Mouse (Mus musculus) liver, embryonic 13.5 days (tissue): ENCODE measurements at regions not wholly inside any gene's neighbourhood (a gene's known extent, or its start where the extent isn't known, plus 50 kb on each side); places are given as distances from the start of the nearest gene placed in this dataset.
A peak's percentile ranks its signal among the peaks of the same experiment; 100 is the strongest.

Source experiments
- ATAC-seq: fragments of 200-750 bp; cut with Nextera tagmentation; 2 replicates; pipeline ENCODE4 v1.8.0; 2017; ENCODE audit warnings: low read depth, mild to moderate bottlenecking, moderate number of reproducible peaks, moderate library complexity
- DNase-seq: peaks from one replicate; pipeline ENCODE4 v3.0.0; 2022
- H3K27ac ChIP-seq: fragments of 300-500 bp; sonication (generic); 2 replicates; pipeline ENCODE4 v1.5.1; 2015; ENCODE audit warnings: moderate library complexity, mild to moderate bottlenecking, inconsistent platforms
- H3K27me3 ChIP-seq: fragments of 300-500 bp; sonication (generic); 2 replicates; pipeline ENCODE4 v1.6.1; 2015; ENCODE audit warnings: mild to moderate bottlenecking, inconsistent platforms
- H3K36me3 ChIP-seq: fragments of 300-500 bp; sonication (generic); 2 replicates; pipeline ENCODE4 v1.6.1; 2015; ENCODE audit warnings: mild to moderate bottlenecking, inconsistent platforms
- H3K4me1 ChIP-seq: fragments of 300-500 bp; sonication (generic); replicated peaks from 2 replicates; pipeline ENCODE4 v1.6.1; 2015; ENCODE audit warnings: inconsistent platforms
- H3K4me2 ChIP-seq: fragments of 300-500 bp; sonication (generic); 2 replicates; pipeline ENCODE4 v1.6.1; 2015; ENCODE audit warnings: inconsistent platforms, mild to moderate bottlenecking, moderate library complexity
- H3K4me3 ChIP-seq: fragments of 300-500 bp; sonication (generic); replicated peaks from 2 replicates; pipeline ENCODE4 v1.5.1; 2015; ENCODE audit warnings: mild to moderate bottlenecking, inconsistent platforms
- H3K9ac ChIP-seq: fragments of 300-500 bp; sonication (generic); 2 replicates; pipeline ENCODE4 v1.6.1; 2015; ENCODE audit warnings: mild to moderate bottlenecking, inconsistent platforms
- H3K9me3 ChIP-seq: fragments of 300-500 bp; sonication (generic); replicated peaks from 2 replicates; pipeline ENCODE4 v1.6.1; 2016; ENCODE audit warnings: inconsistent platforms
- WGBS: fragments of 180-500 bp; shearing (Covaris S2); methylation state at CpG from one replicate; pipeline ENCODE4 v1.1.7; 2015; ENCODE audit not compliant: insufficient replicate concordance; 5-methylcytosine and 5-hydroxymethylcytosine counted together

- Histone ChIP-seq H3K27ac (no peak overlapping the region), H3K9ac (no peak overlapping the region), H3K36me3 (no peaks in the 10 kb centered on the region), H3K4me1 (peaks cover 34% of the 10 kb centered on the region), H3K27me3 (peaks cover 14% of the 10 kb centered on the region), H3K9me3 (no peaks in the 10 kb centered on the region), H3K4me2 (peak overlapping the region; percentile 11; the same call in 1 of the 2 replicates), H3K4me3 (no peak overlapping the region)
- DNase-seq (no peak), ATAC-seq (no peak)
- WGBS = 26% methylated on average over 7 of the region's 7 CpGs
These were observed 264.6 kb downstream of the Cyp26b1 start for GRCm38 (mm10) chr6:84329106-84329505.

- DNase-seq = peak; percentile 62
- Histone ChIP-seq H3K27me3 (peaks cover 14% of the 10 kb centered on the region), H3K27ac (peak overlapping the region; percentile 83), H3K4me3 (peak overlapping the region; percentile 27; the same call in 1 of the 2 replicates), H3K9me3 (no peaks in the 10 kb centered on the region), H3K4me2 (peak overlapping the region; percentile 51), H3K4me1 (peaks cover 34% of the 10 kb centered on the region), H3K9ac (peak overlapping the region; percentile 39), H3K36me3 (no peaks in the 10 kb centered on the region)
- ATAC-seq = peak; percentile 92
- WGBS = 10% methylated on average over 3 of the region's 3 CpGs
These were observed 265.7 kb downstream of the Cyp26b1 start for GRCm38 (mm10) chr6:84328030-84328390.

- Histone ChIP-seq H3K4me2 (peak overlapping the region; percentile 47), H3K4me1 (peaks cover 34% of the 10 kb centered on the region), H3K4me3 (no peak overlapping the region), H3K27ac (peak overlapping the region; percentile 83), H3K27me3 (peaks cover 14% of the 10 kb centered on the region), H3K9me3 (no peaks in the 10 kb centered on the region), H3K36me3 (no peaks in the 10 kb centered on the region), H3K9ac (peak overlapping the region; percentile 39)
- ATAC-seq = peak; percentile 80
- 46% methylated on average over 5 of the region's 5 CpGs for WGBS
- DNase-seq = peak; percentile 34
These were observed 266.2 kb downstream of the Cyp26b1 start for GRCm38 (mm10) chr6:84327306-84328029.

GRCm38 (mm10) chr6:84325384-84326114, 268.2 kb downstream of the Cyp26b1 start:
- H3K9me3 ChIP-seq = no peaks in the 10 kb centered on the region
- 51% methylated on average over 5 of the region's 5 CpGs for WGBS
- peaks cover 26% of the 10 kb centered on the region for H3K4me1 ChIP-seq
- H3K27me3 ChIP-seq = peaks cover 14% of the 10 kb centered on the region
- no peak for DNase-seq
- H3K27ac ChIP-seq = no peak overlapping the region
- H3K36me3 ChIP-seq = no peaks in the 10 kb centered on the region
- H3K4me2 ChIP-seq = no peak overlapping the region
- H3K9ac ChIP-seq = no peak overlapping the region
- ATAC-seq = no peak
- H3K4me3 ChIP-seq = no peak overlapping the region

- no peak for ATAC-seq
- Histone ChIP-seq H3K4me3 (no peak overlapping the region), H3K27ac (no peak overlapping the region), H3K27me3 (peaks cover 3% of the 10 kb centered on the region), H3K4me1 (peaks cover 19% of the 10 kb centered on the region), H3K4me2 (no peak overlapping the region), H3K36me3 (no peaks in the 10 kb centered on the region), H3K9ac (no peak overlapping the region), H3K9me3 (no peaks in the 10 kb centered on the region)
- DNase-seq = no peak
- WGBS = 74% methylated on average over 4 of the region's 4 CpGs
These were observed 269.5 kb downstream of the Cyp26b1 start for GRCm38 (mm10) chr6:84324185-84324584.

GRCm38 (mm10) chr6:84322528-84322927, 271.2 kb downstream of the Cyp26b1 start:
- no peak overlapping the region for H3K27ac ChIP-seq
- no peak for DNase-seq
- no peak overlapping the region for H3K4me3 ChIP-seq
- no peak overlapping the region for H3K4me2 ChIP-seq
- 59% methylated on average over 4 of the region's 4 CpGs for WGBS
- peaks cover 5% of the 10 kb centered on the region for H3K4me1 ChIP-seq
- no peaks in the 10 kb centered on the region for H3K36me3 ChIP-seq
- H3K27me3 ChIP-seq = peaks cover 7% of the 10 kb centered on the region
- no peak for ATAC-seq
- no peak overlapping the region for H3K9ac ChIP-seq
- no peaks in the 10 kb centered on the region for H3K9me3 ChIP-seq

GRCm38 (mm10) chr6:84320586-84320985, 273.1 kb downstream of the Cyp26b1 start:
- Histone ChIP-seq H3K4me1 (no peaks in the 10 kb centered on the region), H3K36me3 (no peaks in the 10 kb centered on the region), H3K27ac (no peak overlapping the region), H3K9ac (no peak overlapping the region), H3K9me3 (no peaks in the 10 kb centered on the region), H3K4me2 (no peak overlapping the region), H3K27me3 (peaks cover 7% of the 10 kb centered on the region), H3K4me3 (no peak overlapping the region)
- ATAC-seq = no peak
- WGBS = 33% methylated on average over 1 of the region's 1 CpGs
- no peak for DNase-seq

GRCm38 (mm10) chr6:84318774-84319173, 274.9 kb downstream of the Cyp26b1 start:
- no peak overlapping the region for H3K27ac ChIP-seq

GRCm38 (mm10) chr6:84317026-84317425, 276.7 kb downstream of the Cyp26b1 start:
- ATAC-seq (no peak), DNase-seq (no peak)
- peaks cover 23% of the 10 kb centered on the region for H3K27me3 ChIP-seq
- 0 out of 2 replicates have a peak, but pooled peaks cover 3% of the 10 kb centered on the region for H3K4me1 ChIP-seq
- H3K36me3 ChIP-seq = no peaks in the 10 kb centered on the region
- no peak overlapping the region for H3K4me2 ChIP-seq
- H3K4me3 ChIP-seq = no peak overlapping the region
- no peaks in the 10 kb centered on the region for H3K9me3 ChIP-seq
- no peak overlapping the region for H3K27ac ChIP-seq
- WGBS = 48% methylated on average over 1 of the region's 1 CpGs
- no peak overlapping the region for H3K9ac ChIP-seq

More at GRCm38 (mm10) chr6:84318774-84319173, 274.9 kb downstream of the Cyp26b1 start:
- Histone ChIP-seq H3K4me1 (0 out of 2 replicates have a peak, but pooled peaks cover 3% of the 10 kb centered on the region), H3K36me3 (no peaks in the 10 kb centered on the region), H3K9ac (no peak overlapping the region), H3K9me3 (no peaks in the 10 kb centered on the region), H3K4me3 (no peak overlapping the region), H3K4me2 (no peak overlapping the region), H3K27me3 (peaks cover 8% of the 10 kb centered on the region; the same call in 1 of the 2 replicates)
- ATAC-seq (no peak), DNase-seq (no peak)
- 19% methylated on average over 4 of the region's 4 CpGs for WGBS

- Histone ChIP-seq H3K4me3 (no peak overlapping the region), H3K4me2 (no peak overlapping the region), H3K4me1 (0 out of 2 replicates have a peak, but pooled peaks cover 3% of the 10 kb centered on the region), H3K9me3 (no peaks in the 10 kb centered on the region), H3K9ac (no peak overlapping the region), H3K27me3 (peaks cover 28% of the 10 kb centered on the region), H3K36me3 (no peaks in the 10 kb centered on the region), H3K27ac (no peak overlapping the region)
- ATAC-seq = no peak
- WGBS = 23% methylated on average over 8 of the region's 8 CpGs
- no peak for DNase-seq
These were observed 278.4 kb downstream of the Cyp26b1 start for GRCm38 (mm10) chr6:84315175-84315912.

- H3K4me1 ChIP-seq = 0 out of 2 replicates have a peak, but pooled peaks cover 3% of the 10 kb centered on the region
- ATAC-seq (no peak), DNase-seq (no peak)
- H3K9ac ChIP-seq = no peak overlapping the region
- H3K9me3 ChIP-seq = no peaks in the 10 kb centered on the region
- WGBS = 14% methylated on average over 4 of the region's 4 CpGs
- no peak overlapping the region for H3K4me2 ChIP-seq
- H3K27ac ChIP-seq = no peak overlapping the region
- H3K27me3 ChIP-seq = peaks cover 28% of the 10 kb centered on the region
- H3K36me3 ChIP-seq = no peaks in the 10 kb centered on the region
- H3K4me3 ChIP-seq = no peak overlapping the region
These were observed 279.9 kb downstream of the Cyp26b1 start for GRCm38 (mm10) chr6:84313797-84314196.
